Mouse (Mus musculus) mouse embryonic stem cell (cell line): ENCODE data around the gene Gm27021.

Experiments
- in situ Hi-C, 2 experiments: fragments of 300-500 bp; cut with MboI; formaldehyde crosslinking; loops; 1 replicate in 1 of 2; 3 replicates in 1 of 2; pipeline ENCODE4 v1.14.3; 2019 to 2020; ENCODE audit warnings: low sequenced_read_pairs in 2 of 2, low pct_unique_long_range_greater_than_20kb in 1 of 2, mixed read lengths in 1 of 2; ENCODE audit not compliant: unreplicated experiment in 1 of 2

Gene Gm27021

GRCm38 (mm10) chr8:120581811-120582210 lies 86.1 kb downstream of the Gm27021 start:
- in situ Hi-C loops: no loop called here

DNA sequence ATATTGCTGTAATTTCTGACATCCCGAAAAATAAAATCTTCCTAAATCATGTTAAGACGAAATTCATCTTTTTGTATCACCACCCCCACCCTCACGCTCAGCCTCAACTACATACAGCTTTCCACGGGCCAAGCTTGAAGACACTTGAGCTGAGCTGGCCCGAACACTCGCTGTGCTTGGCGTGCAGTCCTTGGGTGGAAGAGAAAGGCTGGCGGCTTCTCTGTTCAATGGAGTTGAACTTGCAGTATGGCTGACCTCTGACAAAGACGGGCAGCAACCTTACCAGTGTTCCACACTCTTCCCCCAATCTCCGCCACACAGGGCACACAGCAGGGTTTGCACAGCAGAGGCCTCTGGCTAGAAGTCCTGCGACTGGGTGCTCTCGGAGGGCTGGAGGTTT lies 86.5 kb downstream of the Gm27021 start:
- in situ Hi-C loops: no loop called here

DNA sequence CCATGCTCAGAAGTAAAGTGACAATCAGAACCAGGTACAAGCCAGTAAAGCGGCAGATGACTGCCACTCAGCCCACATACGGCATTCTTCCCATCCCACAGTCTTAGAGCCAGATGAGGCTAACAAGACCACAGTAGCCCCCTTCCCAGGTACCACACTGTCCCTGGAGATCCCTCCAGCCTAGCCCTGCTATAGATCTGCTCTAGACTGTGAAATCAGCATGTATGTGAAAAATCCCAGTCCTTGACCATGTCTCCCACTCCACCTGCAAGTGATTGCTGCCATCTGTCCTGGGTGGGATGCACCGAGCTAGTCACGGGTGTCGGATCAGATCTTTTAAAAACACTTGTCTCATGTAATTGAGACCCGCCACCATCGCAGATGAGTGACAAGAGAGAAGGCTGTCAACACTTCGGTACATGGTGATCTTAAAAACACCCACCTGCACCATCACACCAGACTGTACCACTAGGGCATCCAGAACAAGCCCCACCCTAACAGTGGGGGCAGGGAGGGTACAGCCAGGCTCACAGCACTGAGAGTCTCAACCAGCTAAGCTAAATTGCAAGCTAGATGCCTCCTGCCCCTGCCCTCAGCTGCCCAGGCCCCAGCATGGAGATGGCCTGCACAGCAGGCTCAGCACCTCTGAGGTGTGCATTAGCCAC lies 87.4 kb downstream of the Gm27021 start:
- in situ Hi-C loops: no loop called here

GRCm38 (mm10) chr8:120577821-120578220 lies 90.1 kb downstream of the Gm27021 start:
- in situ Hi-C loops: no loop called here

DNA sequence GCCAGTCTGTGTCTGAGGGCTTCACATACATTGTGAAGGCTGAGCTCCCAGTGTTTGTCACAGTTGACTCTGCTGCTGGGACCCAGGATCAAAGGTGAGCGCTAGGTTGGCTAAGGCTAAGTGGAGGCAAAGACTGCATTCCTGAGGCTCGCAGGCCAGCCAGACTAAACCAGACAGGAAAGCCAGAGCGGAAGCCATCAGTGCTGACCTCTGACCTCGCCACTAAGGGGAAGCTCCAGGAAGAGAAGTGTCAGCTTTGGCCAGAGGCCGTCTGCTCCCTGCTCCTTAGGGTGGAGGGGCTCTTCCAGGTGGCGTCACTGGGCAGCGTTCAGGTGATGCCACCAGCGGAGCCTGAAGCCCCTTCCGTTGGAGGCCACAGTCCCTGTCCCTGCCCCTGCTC lies 92.1 kb downstream of the Gm27021 start:
- in situ Hi-C loops: no loop called here

GRCm38 (mm10) chr8:120574941-120575340 lies 92.9 kb downstream of the Gm27021 start:
- in situ Hi-C loops: no loop called here

DNA sequence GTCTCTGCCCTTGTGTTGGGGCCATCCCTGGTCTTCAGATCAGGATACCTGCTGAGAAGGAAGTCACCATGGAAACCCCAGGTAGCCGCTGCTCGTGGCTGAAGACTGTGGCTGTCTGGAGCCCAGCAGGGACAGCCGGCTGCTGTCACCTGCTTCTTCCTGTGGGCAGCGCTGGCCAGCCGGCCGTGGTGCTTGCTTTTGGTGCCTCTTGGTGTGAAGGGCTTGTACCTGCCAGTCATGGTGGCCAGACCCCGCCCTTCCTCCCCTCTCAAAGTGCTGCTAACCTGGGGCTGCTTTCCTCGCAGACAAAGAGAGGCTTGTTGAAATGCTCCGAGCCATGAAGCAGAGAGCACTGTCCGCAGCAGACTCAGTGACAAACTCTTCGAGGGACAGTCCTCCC lies 94.0 kb downstream of the Gm27021 start:
- in situ Hi-C loops: no loop called here

DNA sequence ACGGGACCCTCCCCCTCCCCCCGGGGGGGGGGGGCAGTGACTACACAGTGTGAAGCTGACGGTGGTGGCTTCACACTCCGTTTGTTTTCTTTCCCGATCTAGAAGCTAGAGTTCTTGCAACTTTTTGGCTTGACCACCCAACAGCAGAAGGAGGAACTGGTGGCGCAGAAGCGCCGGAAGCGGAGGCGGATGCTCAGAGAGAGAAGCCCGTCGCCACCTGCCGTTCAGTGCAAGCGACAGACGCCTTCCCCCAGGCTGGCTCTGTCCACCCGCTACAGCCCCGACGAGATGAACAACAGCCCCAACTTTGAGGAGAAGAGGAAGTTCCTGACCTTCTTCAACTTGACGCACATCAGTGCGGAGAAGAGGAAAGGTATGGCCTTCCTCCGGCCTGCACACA lies 95.3 kb downstream of the Gm27021 start:
- in situ Hi-C loops: no loop called here

DNA sequence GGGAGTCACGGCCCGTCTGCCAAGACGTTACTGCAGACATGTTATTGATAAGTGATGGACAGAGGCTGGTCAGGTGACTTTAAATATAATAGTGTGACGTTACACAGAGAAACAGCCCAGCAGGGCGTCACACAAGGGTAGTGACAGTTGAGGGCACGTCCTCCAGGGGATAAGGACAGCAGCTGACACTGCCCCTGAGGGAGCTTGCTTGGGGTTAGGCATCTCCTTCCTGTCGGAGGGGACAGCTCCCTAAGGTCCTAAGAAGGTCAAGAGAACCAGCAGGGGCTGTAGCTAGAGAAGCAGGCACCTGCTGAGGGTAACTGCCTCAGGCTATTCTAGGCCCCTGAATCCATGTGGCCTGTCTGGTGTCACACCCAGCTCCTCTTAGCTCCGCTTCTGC lies 96.3 kb downstream of the Gm27021 start:
- in situ Hi-C loops: no loop called here

- in situ Hi-C loops: no loop called here
These were observed 97.8 kb downstream of the Gm27021 start for GRCm38 (mm10) chr8:120569939-120570715.

DNA sequence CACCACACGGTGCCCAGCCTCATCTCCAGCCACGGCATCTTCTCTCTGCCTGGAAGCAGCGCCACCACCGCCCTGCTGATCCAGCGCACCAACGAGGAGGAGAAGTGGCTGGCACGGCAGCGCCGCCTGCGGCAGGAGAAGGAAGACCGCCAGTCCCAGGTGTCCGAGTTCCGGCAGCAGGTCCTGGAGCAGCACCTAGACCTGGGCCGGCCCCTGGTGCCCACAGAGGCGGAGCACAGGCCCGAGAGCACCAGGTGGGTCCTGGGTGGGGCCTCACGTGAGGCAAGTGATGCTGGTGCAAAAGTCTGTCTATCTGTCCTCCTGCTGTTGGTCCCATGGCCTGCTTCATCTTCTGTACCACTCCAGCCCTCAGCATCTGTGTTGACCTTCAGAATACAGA lies 98.8 kb downstream of the Gm27021 start:
- in situ Hi-C loops: no loop called here

GRCm38 (mm10) chr8:120568164-120568798 lies 99.6 kb downstream of the Gm27021 start:
- in situ Hi-C loops: no loop called here

- in situ Hi-C loops: no loop called here
These were observed 100.1 kb downstream of the Gm27021 start for GRCm38 (mm10) chr8:120567731-120568130.

DNA sequence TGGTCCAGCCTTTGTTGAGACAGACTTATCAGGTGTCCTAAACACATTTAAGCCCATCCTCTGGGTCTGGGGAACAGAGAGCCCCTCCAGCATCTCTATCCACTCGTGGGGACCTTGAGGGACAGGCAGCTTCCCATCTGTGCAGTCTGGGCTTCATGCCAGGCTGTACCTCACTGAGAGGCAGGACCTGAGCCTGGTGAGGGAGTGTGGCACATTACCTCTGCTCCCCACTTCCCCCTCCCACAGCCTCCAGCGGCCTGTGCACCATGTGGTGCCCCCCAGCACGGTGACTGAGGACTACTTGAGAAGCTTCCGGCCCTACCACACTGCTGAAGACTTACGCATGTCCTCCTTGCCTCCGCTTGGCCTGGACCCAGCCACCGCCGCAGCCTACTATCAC lies 101.2 kb downstream of the Gm27021 start:
- in situ Hi-C loops: no loop called here

GRCm38 (mm10) chr8:120565151-120565711 lies 102.6 kb downstream of the Gm27021 start:
- in situ Hi-C loops: no loop called here

- in situ Hi-C loops: no loop called here
These were observed 103.7 kb downstream of the Gm27021 start for GRCm38 (mm10) chr8:120563851-120564837.

GRCm38 (mm10) chr8:120563348-120563724 lies 104.5 kb downstream of the Gm27021 start:
- in situ Hi-C loops: no loop called here

GRCm38 (mm10) chr8:120562680-120563347 lies 105.1 kb downstream of the Gm27021 start:
- in situ Hi-C loops: no loop called here
